Mouse (Mus musculus) G1E (cell line): Measurements from ENCODE around the gene Arhgdib.

Source experiments
- CTCF ChIP-seq: IDR thresholded peaks from 2 replicates; pipeline ENCODE4 v1.5.1; 2012; ENCODE audit warnings: low read depth, low read length, inconsistent platforms, mixed read lengths
- POLR2AphosphoS5 ChIP-seq: IDR thresholded peaks from 2 replicates; pipeline ENCODE4 v1.6.1; 2012; ENCODE audit warnings: low read depth, low read length, inconsistent platforms; ENCODE audit not compliant: insufficient replicate concordance

DNA sequence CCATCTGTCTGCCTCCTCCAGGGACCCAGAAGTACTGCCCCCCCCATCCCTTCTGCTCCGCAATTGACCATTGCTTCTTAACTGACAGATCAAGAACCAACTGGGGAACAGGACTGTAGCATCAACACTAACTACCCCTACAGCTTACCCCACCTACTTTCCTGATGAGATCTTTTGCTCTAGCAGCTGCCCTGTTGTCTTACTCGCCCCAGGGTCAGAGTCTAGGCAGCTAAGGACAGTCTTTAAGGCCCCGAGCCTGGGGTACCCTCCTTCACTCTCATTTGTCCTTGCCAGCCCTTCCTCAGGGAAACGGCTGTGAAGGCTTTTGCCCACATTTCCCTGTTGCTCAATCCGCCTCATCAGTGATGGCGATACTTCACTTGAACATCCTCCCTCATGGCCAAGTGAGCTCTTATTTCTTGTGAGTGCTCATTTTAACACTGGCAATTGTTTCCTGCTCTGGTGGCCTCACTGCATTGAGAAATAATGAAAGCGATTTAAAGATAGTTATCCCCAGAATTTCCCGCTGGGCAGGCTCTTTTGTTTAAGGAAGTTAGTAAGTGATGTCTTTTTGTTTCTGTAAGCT lies 37.7 kb downstream of the Arhgdib start:
- no peak for TF ChIP-seq CTCF
- no peak for TF ChIP-seq POLR2AphosphoS5
